Mouse (Mus musculus) neural tube, embryonic 14.5 days (tissue): ENCODE measurements around the gene 4922502D21Rik. TPM values are rescaled to one million over a fixed set of nuclear protein-coding genes. Genes with fewer than 3 reads are reported as not detected.

Experiments used
- ATAC-seq: fragments of 200-750 bp; cut with Nextera tagmentation; 2 replicates; pipeline ENCODE4 v1.8.0; 2017; ENCODE audit warnings: low read depth, mild to moderate bottlenecking, moderate TSS enrichment, moderate library complexity
- H3K27ac ChIP-seq: fragments of 300-500 bp; sonication (generic); 2 replicates; pipeline ENCODE4 v1.5.1; 2014; ENCODE audit warnings: low read depth, mild to moderate bottlenecking, control low read depth, low read length, moderate library complexity, mixed read lengths
- H3K27me3 ChIP-seq: fragments of 300-500 bp; sonication (generic); 2 replicates; pipeline ENCODE4 v1.6.1; 2014; ENCODE audit warnings: low read length; ENCODE audit not compliant: control insufficient read depth, insufficient read depth
- H3K36me3 ChIP-seq: fragments of 300-500 bp; sonication (generic); 2 replicates; pipeline ENCODE4 v1.6.1; 2014; ENCODE audit warnings: low read length, mixed read lengths; ENCODE audit not compliant: control insufficient read depth, insufficient read depth
- H3K4me1 ChIP-seq: fragments of 300-500 bp; sonication (generic); 2 replicates; pipeline ENCODE4 v1.6.1; 2014; ENCODE audit warnings: low read length; ENCODE audit not compliant: control insufficient read depth, insufficient read depth
- H3K4me2 ChIP-seq: fragments of 300-500 bp; sonication (generic); 2 replicates; pipeline ENCODE4 v1.6.1; 2014; ENCODE audit warnings: mild to moderate bottlenecking, low read depth, low read length, control low read depth
- H3K4me3 ChIP-seq: fragments of 300-500 bp; sonication (generic); 2 replicates; pipeline ENCODE4 v1.5.1; 2014; ENCODE audit warnings: low read depth, low read length, control low read depth, mixed read lengths
- H3K9ac ChIP-seq: fragments of 300-500 bp; sonication (generic); replicated peaks from 2 replicates; pipeline ENCODE4 v1.6.1; 2014; ENCODE audit warnings: low read depth, mild to moderate bottlenecking, control low read depth, low read length, mixed read lengths
- H3K9me3 ChIP-seq: fragments of 300-500 bp; sonication (generic); 2 replicates; pipeline ENCODE4 v1.6.1; 2016; ENCODE audit warnings: low read length; ENCODE audit not compliant: control insufficient read depth
- WGBS: fragments of 180-500 bp; shearing (Covaris S2); extraction: QIAGEN DNeasy Blood & Tissue Kit; methylation state at CpG from one replicate; pipeline ENCODE4 v1.1.7; 2014; 5-methylcytosine and 5-hydroxymethylcytosine counted together
- polyA plus RNA-seq: library from polyadenylated mRNA; unstranded; fragments of >200 nt; fragmentation: Nextera tagmentation; extraction: Ambion mirVana; gene quantifications from 2 replicates; pipeline ENCODE4 v1.2.1, GENCODE M21; 2014

Gene 4922502D21Rik
- polyA plus RNA-seq, 1 experiment from 2014 or later: not detected

DNA sequence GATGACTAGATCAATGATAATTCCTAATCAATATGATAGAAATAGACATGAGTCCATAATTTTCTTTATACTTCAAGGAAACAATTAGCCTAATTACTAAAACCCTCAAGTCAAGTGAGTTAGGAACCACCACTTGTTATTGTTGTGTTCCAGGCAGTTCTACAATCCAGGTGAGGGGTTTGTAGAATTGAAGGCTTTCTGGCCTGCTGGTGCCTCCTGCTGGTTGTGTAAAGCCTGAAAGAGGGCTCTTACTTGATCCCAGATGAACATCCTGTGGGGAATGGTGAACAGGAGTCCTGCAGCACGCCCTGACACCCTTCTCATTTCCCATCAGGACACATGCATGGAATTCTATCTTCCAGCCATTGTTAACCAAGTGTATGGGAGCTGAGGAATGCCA is 13.2 kb downstream of the 4922502D21Rik start:
- Histone ChIP-seq H3K27ac (no peak overlapping the region), H3K9me3 (no peaks in the 10 kb centered on the region), H3K36me3 (no peaks in the 10 kb centered on the region), H3K4me2 (no peak overlapping the region), H3K4me3 (no peak overlapping the region), H3K4me1 (no peaks in the 10 kb centered on the region), H3K27me3 (no peaks in the 10 kb centered on the region), H3K9ac (no peak overlapping the region)
- ATAC-seq: no peak
- WGBS: 44% methylated on average over 1 of the region's 1 CpGs

DNA sequence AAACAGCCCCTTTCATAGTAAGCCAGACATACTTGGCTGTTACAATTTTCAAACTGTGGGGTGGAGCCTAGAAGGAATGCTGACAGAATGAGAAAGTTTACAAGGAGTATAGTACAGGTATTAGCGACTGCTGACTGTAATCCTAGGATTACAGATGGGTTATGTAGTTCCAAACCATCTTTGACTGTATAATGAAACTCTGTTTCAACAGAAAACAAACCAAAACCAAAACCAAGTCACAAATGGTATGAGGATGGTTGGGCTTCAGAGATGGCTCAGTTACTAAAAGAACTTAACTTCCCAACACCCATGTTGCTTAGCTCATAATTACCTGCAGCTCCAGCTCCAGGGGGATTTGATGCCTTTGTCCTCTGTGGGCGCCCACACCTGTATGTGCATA is 15.1 kb downstream of the 4922502D21Rik start:
- ATAC-seq: no peak
- 78% methylated on average over 2 of the region's 2 CpGs for WGBS
- H3K27ac ChIP-seq: no peak overlapping the region
- H3K4me3 ChIP-seq: no peak overlapping the region
- H3K9me3 ChIP-seq: no peaks in the 10 kb centered on the region
- H3K9ac ChIP-seq: no peak overlapping the region
- H3K4me1 ChIP-seq: no peaks in the 10 kb centered on the region
- H3K27me3 ChIP-seq: no peaks in the 10 kb centered on the region
- H3K4me2 ChIP-seq: no peak overlapping the region
- no peaks in the 10 kb centered on the region for H3K36me3 ChIP-seq

DNA sequence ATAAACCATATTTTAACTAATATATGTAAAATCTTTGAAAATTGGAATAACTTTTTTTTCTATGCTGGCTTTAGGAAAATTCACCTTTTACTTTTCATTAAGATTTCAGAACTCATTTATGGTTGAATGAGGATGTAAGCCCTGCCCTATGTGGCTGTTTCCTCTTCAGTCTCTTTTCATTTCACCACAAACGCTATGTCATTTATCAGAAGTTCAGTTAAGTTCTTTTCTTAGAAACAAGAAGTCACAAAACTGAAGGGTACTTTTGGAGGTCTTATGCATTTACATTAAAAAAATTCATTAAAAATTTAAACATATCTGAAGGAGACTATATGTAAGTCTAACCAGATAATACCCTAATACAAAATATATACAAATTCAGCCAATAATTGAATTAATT is 15.9 kb downstream of the 4922502D21Rik start:
- Histone ChIP-seq H3K36me3 (no peaks in the 10 kb centered on the region), H3K27me3 (no peaks in the 10 kb centered on the region), H3K4me1 (no peaks in the 10 kb centered on the region), H3K4me2 (no peak overlapping the region), H3K9me3 (no peaks in the 10 kb centered on the region), H3K4me3 (no peak overlapping the region), H3K9ac (no peak overlapping the region), H3K27ac (no peak overlapping the region)
- ATAC-seq: no peak
- WGBS: 95% methylated on average over 1 of the region's 1 CpGs

DNA sequence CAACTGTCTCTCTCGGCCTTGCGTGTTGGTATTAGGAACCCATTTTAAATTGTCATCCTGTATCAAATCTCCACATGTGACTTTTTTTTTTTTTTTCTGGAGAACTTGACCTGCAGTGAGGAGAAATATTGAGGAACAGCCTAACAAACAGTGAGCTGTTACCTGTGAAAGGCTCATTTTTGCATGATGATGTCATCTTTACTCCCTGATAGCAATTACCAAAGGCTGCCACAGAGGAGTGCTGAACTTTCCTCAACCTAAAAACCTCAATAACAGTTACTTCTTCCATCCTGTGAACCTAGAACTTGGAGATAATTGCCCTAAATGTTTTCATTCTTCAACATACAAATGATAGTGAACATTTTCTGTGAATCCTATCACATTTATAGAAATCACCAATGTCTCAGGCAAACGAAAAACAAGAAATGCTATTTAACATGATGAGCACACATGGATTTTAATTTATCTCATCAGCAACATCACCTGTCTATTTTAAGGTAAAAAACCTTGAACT is 16.9 kb downstream of the 4922502D21Rik start:
- Histone ChIP-seq H3K27ac (no peak overlapping the region), H3K27me3 (no peaks in the 10 kb centered on the region), H3K4me3 (no peak overlapping the region), H3K9ac (no peak overlapping the region), H3K9me3 (no peaks in the 10 kb centered on the region), H3K36me3 (no peaks in the 10 kb centered on the region), H3K4me2 (no peak overlapping the region), H3K4me1 (no peaks in the 10 kb centered on the region)
- ATAC-seq: no peak
- 90% methylated on average over 3 of the region's 3 CpGs for WGBS

DNA sequence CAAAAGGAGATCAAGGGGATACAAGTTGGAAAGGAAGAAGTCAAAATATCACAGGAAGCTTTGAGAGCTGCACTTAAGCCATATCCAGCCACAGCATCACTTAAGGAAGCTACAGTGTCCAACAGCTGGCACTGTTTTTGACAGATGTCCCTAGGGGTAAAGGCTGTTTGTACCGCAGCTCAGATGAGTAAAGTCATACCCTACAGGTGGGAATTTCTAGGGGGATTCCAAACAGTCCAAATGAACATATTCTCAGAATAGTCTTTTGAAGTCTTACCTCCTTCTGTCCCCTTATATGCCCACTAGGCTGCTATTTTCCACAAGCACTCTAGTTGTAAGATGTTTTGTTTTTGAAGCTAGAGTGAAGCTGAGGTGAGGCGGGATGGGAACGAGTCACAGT is 19.1 kb downstream of the 4922502D21Rik start:
- Histone ChIP-seq H3K27ac (no peak overlapping the region), H3K4me3 (no peak overlapping the region), H3K9ac (no peak overlapping the region), H3K9me3 (no peaks in the 10 kb centered on the region), H3K4me2 (no peak overlapping the region), H3K4me1 (no peaks in the 10 kb centered on the region), H3K36me3 (no peaks in the 10 kb centered on the region), H3K27me3 (no peaks in the 10 kb centered on the region)
- 75% methylated on average over 3 of the region's 3 CpGs for WGBS
- ATAC-seq: no peak

DNA sequence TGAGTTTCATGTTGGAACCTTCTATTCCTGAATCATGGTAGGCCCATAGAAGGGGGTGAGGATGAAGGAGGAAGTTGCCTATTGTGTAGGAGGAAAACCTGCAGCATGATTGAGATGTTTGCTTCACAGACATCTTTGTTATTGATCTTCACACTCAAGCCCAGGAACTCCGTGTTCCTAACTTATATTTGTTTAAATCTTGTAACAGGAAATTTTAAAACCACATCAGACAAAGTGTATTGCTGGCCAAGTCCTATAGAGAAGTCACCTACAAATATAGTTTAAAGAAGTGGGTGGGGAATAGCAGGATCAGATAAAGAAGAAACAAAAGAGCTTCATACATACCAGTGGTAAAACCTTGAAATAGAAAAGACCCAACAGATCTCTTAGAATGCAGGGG is 27.4 kb downstream of the 4922502D21Rik start:
- no peak overlapping the region for H3K4me3 ChIP-seq
- 66% methylated on average over 1 of the region's 1 CpGs for WGBS

DNA sequence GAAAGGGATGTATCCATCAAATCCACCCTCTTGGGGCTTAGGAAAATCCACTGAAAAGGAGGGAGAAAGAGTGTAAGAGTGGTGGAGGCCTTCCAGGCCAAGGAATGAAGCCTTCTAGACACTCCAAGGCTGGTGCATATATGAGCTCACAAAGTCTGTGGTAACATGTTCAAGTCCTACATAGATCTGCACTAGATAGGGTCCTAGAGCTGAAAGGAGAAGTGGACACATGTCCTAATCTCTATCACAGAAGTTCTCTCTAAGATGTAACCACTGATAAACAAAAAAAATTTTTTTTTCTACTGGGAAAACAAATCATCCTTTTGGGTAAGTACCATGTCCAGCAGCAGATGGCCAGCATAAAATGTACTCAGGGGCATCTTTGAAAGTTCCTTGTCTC is 42.9 kb downstream of the 4922502D21Rik start:
- no peak overlapping the region for H3K27ac ChIP-seq

More for the DNA sequence above, 27.4 kb downstream of the 4922502D21Rik start:
- no peak for ATAC-seq
- H3K4me1 ChIP-seq: no peaks in the 10 kb centered on the region
- no peaks in the 10 kb centered on the region for H3K36me3 ChIP-seq
- H3K9me3 ChIP-seq: no peaks in the 10 kb centered on the region
- H3K27ac ChIP-seq: no peak overlapping the region
- no peak overlapping the region for H3K9ac ChIP-seq
- no peak overlapping the region for H3K4me2 ChIP-seq
- H3K27me3 ChIP-seq: no peaks in the 10 kb centered on the region

DNA sequence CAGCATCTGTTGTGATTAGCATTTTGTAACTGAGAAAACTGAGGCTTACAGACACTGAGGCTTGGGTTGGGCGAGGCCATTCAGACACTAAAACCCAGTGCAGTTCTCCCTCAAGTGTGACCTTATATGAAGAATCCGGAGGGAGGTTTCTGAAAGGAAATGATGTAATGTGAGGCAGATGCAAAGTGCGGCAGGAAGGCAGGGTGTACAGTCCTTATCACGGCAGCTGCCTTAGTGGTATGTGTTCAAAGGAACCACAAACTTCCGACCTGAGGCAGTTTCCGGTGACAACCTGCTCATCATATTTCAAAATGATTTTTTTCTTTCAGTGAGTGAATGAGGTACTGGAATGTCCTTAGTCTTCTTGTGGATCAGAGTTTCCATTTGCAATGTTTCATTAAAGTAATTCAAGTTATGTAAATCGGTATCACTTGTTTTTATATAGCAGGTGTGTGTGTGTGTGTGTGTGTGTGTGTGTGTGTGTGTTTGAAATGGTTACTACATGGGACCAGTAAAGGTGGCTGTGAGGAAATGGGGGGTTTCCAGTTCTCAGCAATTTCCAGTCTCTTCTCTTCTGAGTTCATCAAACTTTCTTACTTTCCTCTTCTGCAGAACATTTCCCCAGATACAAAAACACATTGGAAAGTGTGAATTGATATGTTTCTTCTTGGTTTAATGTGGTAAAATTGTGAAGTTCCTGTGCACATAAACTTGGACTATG is 47.1 kb downstream of the 4922502D21Rik start:
- Histone ChIP-seq H3K9me3 (no peaks in the 10 kb centered on the region), H3K36me3 (no peaks in the 10 kb centered on the region), H3K4me3 (no peak overlapping the region), H3K27ac (no peak overlapping the region), H3K9ac (no peak overlapping the region), H3K4me1 (no peaks in the 10 kb centered on the region), H3K27me3 (no peaks in the 10 kb centered on the region), H3K4me2 (no peak overlapping the region)
- no peak for ATAC-seq
- 84% methylated on average over 7 of the region's 7 CpGs for WGBS

More for the DNA sequence above, 42.9 kb downstream of the 4922502D21Rik start:
- Histone ChIP-seq H3K27me3 (no peaks in the 10 kb centered on the region), H3K9me3 (no peaks in the 10 kb centered on the region), H3K9ac (no peak overlapping the region), H3K4me2 (no peak overlapping the region), H3K36me3 (no peaks in the 10 kb centered on the region), H3K4me1 (no peaks in the 10 kb centered on the region), H3K4me3 (no peak overlapping the region)
- ATAC-seq: no peak

DNA sequence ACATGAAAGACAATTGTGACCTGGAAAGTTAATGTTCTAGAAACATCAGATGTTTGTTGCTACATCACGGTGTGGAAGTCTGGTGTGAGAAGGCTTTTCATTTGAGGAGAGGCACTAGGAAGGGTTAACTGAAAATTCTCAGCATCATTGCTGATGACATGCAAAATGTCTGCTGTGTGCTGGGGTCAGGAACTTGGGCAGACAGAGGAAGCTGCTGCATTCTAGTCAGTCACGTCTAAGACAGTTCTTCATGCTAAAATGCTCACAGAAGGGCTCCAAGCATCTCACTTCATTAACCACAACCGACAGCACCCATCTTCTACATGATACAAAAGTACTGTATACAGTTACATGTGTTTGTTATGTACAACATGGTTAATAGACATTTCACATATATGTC is 48.3 kb downstream of the 4922502D21Rik start:
- Histone ChIP-seq H3K4me3 (no peak overlapping the region), H3K9me3 (no peaks in the 10 kb centered on the region), H3K4me2 (no peak overlapping the region), H3K27ac (no peak overlapping the region), H3K27me3 (no peaks in the 10 kb centered on the region), H3K9ac (no peak overlapping the region), H3K36me3 (no peaks in the 10 kb centered on the region), H3K4me1 (no peaks in the 10 kb centered on the region)
- 74% methylated on average over 3 of the region's 3 CpGs for WGBS
- ATAC-seq: no peak
